Mouse (Mus musculus) midbrain, embryonic 15.5 days (tissue): Measurements from ENCODE around the gene Per1. TPM values are rescaled to one million over a fixed set of nuclear protein-coding genes. Genes with fewer than 3 reads are reported as not detected.
A peak's percentile ranks its signal among the peaks of the same experiment; 100 is the strongest.
"Not testable (repeated sequence)": the region's sequence is repeated elsewhere in the genome, so short reads cannot be mapped to it uniquely, and the experiment has no call there.

ENCODE experiments used
- ATAC-seq: fragments of 200-750 bp; cut with Nextera tagmentation; replicated peaks from 2 replicates; pipeline ENCODE4 v1.8.0; 2017; ENCODE audit warnings: moderate TSS enrichment
- H3K27ac ChIP-seq: fragments of 300-500 bp; sonication (generic); 2 replicates; pipeline ENCODE4 v1.5.1; 2015; ENCODE audit warnings: mild to moderate bottlenecking, inconsistent platforms
- H3K27me3 ChIP-seq: fragments of 300-500 bp; sonication (generic); replicated peaks from 2 replicates; pipeline ENCODE4 v1.6.1; 2015; ENCODE audit warnings: inconsistent platforms
- H3K36me3 ChIP-seq: fragments of 300-500 bp; sonication (generic); replicated peaks from 2 replicates; pipeline ENCODE4 v1.6.1; 2015; ENCODE audit warnings: inconsistent platforms
- H3K4me1 ChIP-seq: fragments of 300-500 bp; sonication (generic); 2 replicates; pipeline ENCODE4 v1.6.1; 2015; ENCODE audit warnings: inconsistent platforms
- H3K4me2 ChIP-seq: fragments of 300-500 bp; sonication (generic); 2 replicates; pipeline ENCODE4 v1.6.1; 2015; ENCODE audit warnings: inconsistent platforms, mild to moderate bottlenecking, moderate library complexity
- H3K4me3 ChIP-seq: fragments of 300-500 bp; sonication (generic); 2 replicates; pipeline ENCODE4 v1.5.1; 2015; ENCODE audit warnings: mild to moderate bottlenecking, inconsistent platforms
- H3K9ac ChIP-seq: fragments of 300-500 bp; sonication (generic); 2 replicates; pipeline ENCODE4 v1.6.1; 2015; ENCODE audit warnings: mild to moderate bottlenecking, inconsistent platforms
- H3K9me3 ChIP-seq: fragments of 300-500 bp; sonication (generic); 2 replicates; pipeline ENCODE4 v1.6.1; 2016; ENCODE audit warnings: inconsistent platforms
- WGBS: fragments of 180-500 bp; shearing (Covaris S2); methylation state at CpG from one replicate; pipeline ENCODE4 v1.1.7; 2015; ENCODE audit warnings: mixed read lengths; 5-methylcytosine and 5-hydroxymethylcytosine counted together
- polyA plus RNA-seq: library from polyadenylated mRNA; unstranded; fragments of >200 nt; fragmentation: Nextera tagmentation; extraction: Ambion mirVana; gene quantifications from 2 replicates; pipeline ENCODE4 v1.2.1, GENCODE M21; 2015

The Per1 gene
- polyA plus RNA-seq, 1 experiment from 2014 or later = 12.3 TPM

- ATAC-seq = peak; percentile 31
- Histone ChIP-seq H3K9me3 (no peaks in the 10 kb centered on the region), H3K4me1 (peaks cover 38% of the 10 kb centered on the region), H3K4me2 (peak overlapping the region; percentile 95), H3K27me3 (no peaks in the 10 kb centered on the region), H3K4me3 (peak overlapping the region; percentile 66), H3K36me3 (peaks cover 9% of the 10 kb centered on the region; the same call in 1 of the 2 replicates), H3K9ac (peak overlapping the region; percentile 98), H3K27ac (peak overlapping the region; percentile 91)
- WGBS = 12% methylated on average over 25 of the region's 25 CpGs
Observed at GRCm38 (mm10) chr11:69088856-69089615, 6.0 kb upstream of the Per1 start.

DNA sequence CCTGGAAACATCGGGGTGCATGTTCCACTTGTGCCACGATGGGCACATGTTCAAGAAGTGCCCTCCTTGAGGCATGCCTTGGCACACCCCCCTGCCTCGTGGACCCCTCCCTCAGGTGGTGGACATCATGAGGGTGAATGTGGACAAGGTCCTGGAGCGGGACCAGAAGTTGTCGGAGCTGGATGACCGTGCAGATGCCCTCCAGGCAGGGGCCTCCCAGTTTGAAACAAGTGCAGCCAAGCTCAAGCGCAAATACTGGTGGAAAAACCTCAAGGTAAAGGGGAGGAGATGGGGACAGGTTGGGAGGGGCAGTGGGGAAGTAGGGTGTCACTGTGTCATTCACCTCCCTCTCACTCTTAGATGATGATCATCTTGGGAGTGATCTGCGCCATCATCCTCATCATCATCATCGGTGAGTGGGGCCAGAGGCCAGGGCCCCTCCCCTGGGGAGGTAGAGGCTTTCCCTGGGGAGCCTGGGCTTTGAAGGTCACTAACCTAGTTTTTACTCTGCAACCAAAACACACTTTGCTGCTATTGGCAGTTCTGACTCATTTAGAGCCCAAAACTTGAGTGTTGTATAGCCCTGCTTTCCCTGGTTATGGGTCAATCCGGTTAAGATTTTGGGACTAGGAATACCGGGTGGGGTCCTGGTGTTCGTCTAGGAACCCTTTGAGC lies 5.3 kb upstream of the Per1 start:
- no peaks in the 10 kb centered on the region for H3K27me3 ChIP-seq
- H3K9ac ChIP-seq = peak overlapping the region; percentile 98
- 0 out of 2 replicates have a peak overlapping the region, but pooled peaks have one; percentile 91 for H3K27ac ChIP-seq
- ATAC-seq = no peak
- peak overlapping the region; percentile 95 for H3K4me2 ChIP-seq
- no peaks in the 10 kb centered on the region for H3K9me3 ChIP-seq
- peak overlapping the region; percentile 66 for H3K4me3 ChIP-seq
- 89% methylated on average over 12 of the region's 12 CpGs for WGBS
- peaks cover 42% of the 10 kb centered on the region for H3K4me1 ChIP-seq
- peaks cover 9% of the 10 kb centered on the region; the same call in 1 of the 2 replicates for H3K36me3 ChIP-seq

DNA sequence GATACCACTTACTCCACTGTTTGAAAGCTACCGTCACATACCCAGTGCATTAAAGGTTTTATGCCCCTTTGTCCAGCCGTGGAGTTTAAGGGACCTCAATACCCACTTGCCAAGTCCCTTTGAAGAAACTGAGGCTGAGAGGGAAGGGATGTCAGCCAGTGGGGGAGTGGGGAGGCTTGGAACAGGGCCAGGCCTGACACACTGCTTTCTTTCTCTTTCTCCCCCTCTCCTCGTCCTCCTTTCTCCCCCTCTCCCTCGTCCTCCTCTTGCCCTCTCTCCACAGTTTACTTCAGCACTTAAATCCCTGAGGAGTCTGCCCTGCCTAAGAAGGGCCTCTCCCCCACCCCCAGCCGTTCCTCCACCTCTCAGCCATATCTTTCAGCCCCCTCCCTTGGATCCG lies 4.7 kb upstream of the Per1 start:
- Histone ChIP-seq H3K4me3 (no peak overlapping the region), H3K36me3 (peaks cover 9% of the 10 kb centered on the region; the same call in 1 of the 2 replicates), H3K9ac (0 out of 2 replicates have a peak overlapping the region, but pooled peaks have one; percentile 98), H3K4me2 (peak overlapping the region; percentile 95), H3K9me3 (no peaks in the 10 kb centered on the region), H3K27ac (no peak overlapping the region), H3K4me1 (peaks cover 45% of the 10 kb centered on the region), H3K27me3 (no peaks in the 10 kb centered on the region)
- WGBS = 61% methylated on average over 6 of the region's 6 CpGs
- no peak for ATAC-seq

DNA sequence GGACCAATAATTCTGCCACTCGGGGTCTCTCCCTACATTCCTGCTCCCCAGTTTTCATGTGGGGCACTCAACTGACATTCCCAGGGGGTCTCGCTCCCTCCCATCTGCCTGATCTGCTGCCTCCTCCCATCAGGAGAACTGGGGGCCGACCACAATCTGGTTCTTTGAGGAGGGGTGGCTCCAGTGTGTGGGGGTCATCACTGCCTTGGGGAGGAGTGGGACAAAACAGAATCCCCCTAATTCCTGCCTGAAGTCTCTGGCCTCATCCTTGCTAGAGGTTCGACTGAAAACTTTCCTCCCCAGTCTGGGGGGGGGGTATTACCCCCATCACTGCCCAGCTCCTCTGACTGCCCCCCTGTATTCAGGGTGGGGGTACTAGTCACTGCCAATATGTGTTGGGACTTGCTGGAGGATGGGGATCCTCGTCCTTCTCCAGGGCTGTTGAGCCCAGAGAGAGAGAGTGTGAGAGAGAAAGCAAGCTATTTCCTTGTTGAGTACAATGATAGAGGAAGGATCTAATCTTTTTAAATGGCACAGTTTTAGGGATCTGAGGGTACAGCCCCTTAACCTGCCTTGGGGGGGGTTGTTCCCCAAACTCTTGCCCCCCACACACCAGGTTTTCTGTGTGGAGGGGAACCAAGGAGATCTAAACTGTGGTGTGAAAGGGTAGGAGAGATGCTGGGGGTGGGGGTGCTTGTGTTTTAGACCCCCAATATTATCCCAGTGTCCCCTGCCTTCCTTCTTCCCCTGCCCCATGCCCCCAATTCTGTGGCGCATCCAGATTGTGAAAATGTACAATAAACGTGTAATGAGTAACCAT lies 3.2 kb upstream of the Per1 start:
- Histone ChIP-seq H3K9me3 (no peaks in the 10 kb centered on the region), H3K36me3 (peaks cover 9% of the 10 kb centered on the region; the same call in 1 of the 2 replicates), H3K27ac (no peak overlapping the region), H3K4me3 (no peak overlapping the region), H3K9ac (no peak overlapping the region), H3K27me3 (no peaks in the 10 kb centered on the region), H3K4me1 (peaks cover 58% of the 10 kb centered on the region), H3K4me2 (no peak overlapping the region)
- ATAC-seq = no peak
- WGBS = 64% methylated on average over 7 of the region's 7 CpGs

DNA sequence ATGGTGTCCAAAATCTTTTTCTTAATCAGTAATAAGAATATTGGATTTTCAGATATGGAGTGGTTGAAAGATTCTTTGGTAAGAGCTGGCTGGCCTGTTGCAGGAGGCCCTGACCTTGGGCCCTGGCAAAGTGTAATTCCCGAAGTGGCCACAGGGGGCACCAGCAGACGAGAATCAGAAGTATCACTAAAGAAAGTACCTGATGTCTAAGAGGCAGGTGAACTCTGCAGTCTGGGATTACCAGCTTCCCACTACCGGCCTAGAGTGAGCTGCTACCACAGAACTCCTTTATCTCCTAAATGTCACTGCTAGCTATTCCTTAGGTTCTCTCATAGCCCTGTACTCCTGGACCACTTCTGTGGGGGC lies 2.6 kb upstream of the Per1 start:
- 7% methylated on average over 3 of the region's 3 CpGs for WGBS
- no peak for ATAC-seq
- Histone ChIP-seq H3K9ac (no peak overlapping the region), H3K4me3 (no peak overlapping the region), H3K36me3 (peaks cover 9% of the 10 kb centered on the region; the same call in 1 of the 2 replicates), H3K9me3 (no peaks in the 10 kb centered on the region), H3K27me3 (no peaks in the 10 kb centered on the region), H3K4me1 (peaks cover 62% of the 10 kb centered on the region), H3K4me2 (no peak overlapping the region), H3K27ac (no peak overlapping the region)

GRCm38 (mm10) chr11:69092871-69093270 lies 2.1 kb upstream of the Per1 start:
- Histone ChIP-seq H3K9ac (no peak overlapping the region), H3K4me3 (no peak overlapping the region), H3K4me2 (no peak overlapping the region), H3K27me3 (no peaks in the 10 kb centered on the region), H3K27ac (no peak overlapping the region), H3K9me3 (no peaks in the 10 kb centered on the region), H3K36me3 (peaks cover 9% of the 10 kb centered on the region; the same call in 1 of the 2 replicates), H3K4me1 (peaks cover 62% of the 10 kb centered on the region)
- 89% methylated on average over 4 of the region's 4 CpGs for WGBS
- ATAC-seq = no peak

DNA sequence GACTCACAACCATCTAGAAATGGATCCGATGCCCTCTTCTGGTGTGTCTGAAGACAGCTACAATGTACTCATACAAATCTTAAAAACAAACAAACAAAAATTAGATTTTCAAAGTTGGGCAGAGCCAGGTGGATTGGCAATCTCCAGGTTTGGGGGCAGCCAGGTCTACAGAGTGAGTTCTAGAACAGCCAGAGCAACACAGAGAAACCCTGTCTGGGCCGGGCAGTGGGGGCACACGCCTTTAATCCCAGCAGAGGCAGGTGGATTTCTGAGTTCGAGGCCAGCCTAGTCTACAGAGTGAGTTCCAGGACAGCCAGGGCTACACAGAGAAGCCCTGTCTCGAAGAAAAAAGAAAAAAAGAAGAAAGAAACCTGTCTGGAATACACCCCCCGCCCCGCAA lies 1.2 kb upstream of the Per1 start:
- not testable (repeated sequence) for H3K9ac ChIP-seq, H3K4me3 ChIP-seq, H3K9me3 ChIP-seq, H3K36me3 ChIP-seq, ATAC-seq, H3K27me3 ChIP-seq
- Histone ChIP-seq H3K4me1 (peaks cover 69% of the 10 kb centered on the region), H3K27ac (peak overlapping the region; percentile 82; the same call in 1 of the 2 replicates), H3K4me2 (peak overlapping the region; percentile 82; the same call in 1 of the 2 replicates)
- WGBS = 90% methylated on average over 7 of the region's 7 CpGs

- 2% methylated on average over 27 of the region's 27 CpGs for WGBS
- ATAC-seq = no peak
- peaks cover 68% of the 10 kb centered on the region for H3K4me1 ChIP-seq
Observed at GRCm38 (mm10) chr11:69095511-69096231, 654 bp downstream of the Per1 start.

GRCm38 (mm10) chr11:69096360-69096986 lies 1.5 kb downstream of the Per1 start:
- Histone ChIP-seq H3K27me3 (no peaks in the 10 kb centered on the region), H3K9ac (peak overlapping the region; percentile 2; the same call in 1 of the 2 replicates), H3K36me3 (no peaks in the 10 kb centered on the region; the same call in 1 of the 2 replicates), H3K27ac (peak overlapping the region; percentile 78), H3K4me3 (peak overlapping the region; percentile 47), H3K4me2 (peak overlapping the region; percentile 82), H3K9me3 (no peaks in the 10 kb centered on the region), H3K4me1 (peaks cover 68% of the 10 kb centered on the region)
- ATAC-seq = no peak
- WGBS = 17% methylated on average over 9 of the region's 9 CpGs

More at GRCm38 (mm10) chr11:69095511-69096231, 654 bp downstream of the Per1 start:
- peak overlapping the region; percentile 46 for H3K9ac ChIP-seq
- no peaks in the 10 kb centered on the region for H3K9me3 ChIP-seq
- H3K27me3 ChIP-seq = no peaks in the 10 kb centered on the region
- H3K4me3 ChIP-seq = peak overlapping the region; percentile 47
- peak overlapping the region; percentile 82 for H3K4me2 ChIP-seq
- no peaks in the 10 kb centered on the region; the same call in 1 of the 2 replicates for H3K36me3 ChIP-seq
- H3K27ac ChIP-seq = peak overlapping the region; percentile 76

DNA sequence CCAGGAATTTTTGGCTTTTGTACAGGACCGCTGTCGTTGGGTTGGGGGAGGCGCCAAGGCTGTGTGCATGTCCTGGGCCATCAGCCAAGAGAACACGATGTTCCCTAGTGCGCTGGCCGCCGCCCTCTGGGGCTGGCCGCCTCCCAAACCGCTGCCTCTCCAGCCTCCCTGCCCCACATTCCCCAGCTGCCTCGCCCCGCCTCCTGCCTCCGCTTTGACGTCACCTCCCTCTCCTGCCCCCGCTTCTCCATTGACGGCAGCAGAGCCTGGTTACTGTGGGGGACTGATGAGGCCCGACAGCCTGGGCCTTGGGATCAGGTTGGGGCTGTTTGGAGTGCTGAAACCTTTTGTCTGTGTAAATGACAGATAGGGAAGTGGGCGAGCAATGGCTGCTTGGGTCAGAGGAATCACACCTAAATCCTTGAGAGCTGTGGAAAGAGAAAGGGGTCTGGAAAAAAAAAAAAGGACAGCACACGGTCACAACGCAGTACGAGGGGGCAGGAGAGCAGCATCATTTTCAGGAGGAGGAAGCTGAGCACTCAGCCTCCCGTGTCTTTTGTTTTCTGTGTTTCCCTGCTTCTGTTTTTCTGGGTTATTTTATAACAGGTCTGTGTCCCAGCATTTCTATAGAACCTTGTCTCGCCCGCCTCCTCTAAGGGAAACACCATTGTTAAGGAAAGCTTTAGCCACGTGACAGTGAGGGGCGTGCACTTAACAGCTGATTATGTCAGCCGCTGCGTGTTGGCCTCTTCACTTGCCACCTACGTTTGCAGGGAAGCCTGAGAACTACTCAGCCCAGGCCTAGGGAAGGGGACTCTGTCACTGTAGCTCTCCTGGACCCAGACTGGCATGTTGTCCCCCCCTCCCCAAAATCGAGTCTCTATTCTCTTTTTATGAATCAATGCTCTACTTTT lies 2.2 kb downstream of the Per1 start:
- H3K4me3 ChIP-seq = peak overlapping the region; percentile 26
- peak overlapping the region; percentile 80 for H3K4me2 ChIP-seq
- H3K27ac ChIP-seq = peak overlapping the region; percentile 78
- H3K9me3 ChIP-seq = no peaks in the 10 kb centered on the region
- no peak for ATAC-seq
- H3K4me1 ChIP-seq = peaks cover 68% of the 10 kb centered on the region
- no peaks in the 10 kb centered on the region for H3K27me3 ChIP-seq
- 3% methylated on average over 29 of the region's 29 CpGs for WGBS
- peak overlapping the region; percentile 2; the same call in 1 of the 2 replicates for H3K9ac ChIP-seq
- peaks cover 8% of the 10 kb centered on the region; the same call in 1 of the 2 replicates for H3K36me3 ChIP-seq
